Mouse (Mus musculus): Measurements from ENCODE around the gene Hsd17b3. TPM values are rescaled to one million over a fixed set of nuclear protein-coding genes. Genes with fewer than 3 reads are reported as not detected.

The Hsd17b3 gene
- polyA plus RNA-seq, 1 experiment from 2014 or later = not detected

GRCm38 (mm10) chr13:64048467-64048866 is 40.6 kb downstream of the Hsd17b3 start:
- 91% methylated on average over 2 of the region's 2 CpGs for WGBS
- H3K4me3 ChIP-seq = no peak overlapping the region

DNA sequence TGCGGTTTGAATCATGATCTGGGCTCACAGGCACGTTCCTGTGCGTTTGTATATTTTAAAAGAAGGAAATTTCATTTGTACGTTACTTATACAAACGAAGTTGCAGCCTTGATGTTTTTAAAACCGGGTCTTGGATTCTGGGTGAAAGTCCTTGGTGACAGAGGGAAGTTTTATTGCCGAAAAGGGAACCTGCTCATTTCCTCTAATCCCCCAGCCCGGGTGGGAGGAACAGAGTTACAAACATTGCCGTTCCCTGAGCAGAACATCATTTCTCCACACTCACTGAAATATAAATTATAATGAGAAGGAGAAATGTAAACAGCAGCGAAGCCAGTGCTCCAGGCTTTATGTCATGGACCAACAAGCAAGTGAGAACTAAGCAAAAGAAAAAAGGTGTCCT is 49.1 kb downstream of the Hsd17b3 start:
- 76% methylated on average over 10 of the region's 10 CpGs for WGBS
- no peak for ATAC-seq (ENCODE audit: insufficient number of reproducible peaks, low FRiP score)
- peaks cover 7% of the 10 kb centered on the region for H3K4me1 ChIP-seq (replicated peaks)
- no peak overlapping the region for H3K4me2 ChIP-seq
- no peak overlapping the region for H3K4me3 ChIP-seq
- H3K9me3 ChIP-seq (replicated peaks) = no peaks in the 10 kb centered on the region
- no peak overlapping the region for H3K27ac ChIP-seq (ENCODE audit: poor library complexity, severe bottlenecking)
- H3K27me3 ChIP-seq (replicated peaks) = 0 out of 2 replicates have a peak, but pooled peaks cover 3% of the 10 kb centered on the region
- H3K36me3 ChIP-seq = no peaks in the 10 kb centered on the region
- no peak overlapping the region for H3K9ac ChIP-seq

More at GRCm38 (mm10) chr13:64048467-64048866, 40.6 kb downstream of the Hsd17b3 start:
- Histone ChIP-seq H3K9ac (no peak overlapping the region), H3K4me2 (no peak overlapping the region), H3K27ac (ENCODE audit: poor library complexity, severe bottlenecking) (no peak overlapping the region), H3K4me1 (replicated peaks) (no peaks in the 10 kb centered on the region), H3K36me3 (no peaks in the 10 kb centered on the region), H3K27me3 (replicated peaks) (no peaks in the 10 kb centered on the region), H3K9me3 (replicated peaks) (peaks cover 6% of the 10 kb centered on the region)
- no peak for ATAC-seq (ENCODE audit: insufficient number of reproducible peaks, low FRiP score)

GRCm38 (mm10) chr13:64038114-64038513 is 50.9 kb downstream of the Hsd17b3 start:
- Histone ChIP-seq H3K4me2 (no peak overlapping the region), H3K4me3 (no peak overlapping the region), H3K9me3 (replicated peaks) (no peaks in the 10 kb centered on the region), H3K4me1 (replicated peaks) (peaks cover 10% of the 10 kb centered on the region), H3K27me3 (replicated peaks) (0 out of 2 replicates have a peak, but pooled peaks cover 3% of the 10 kb centered on the region), H3K36me3 (no peaks in the 10 kb centered on the region), H3K27ac (ENCODE audit: poor library complexity, severe bottlenecking) (no peak overlapping the region), H3K9ac (no peak overlapping the region)
- no peak for ATAC-seq (ENCODE audit: insufficient number of reproducible peaks, low FRiP score)

GRCm38 (mm10) chr13:64036079-64037011 is 52.7 kb downstream of the Hsd17b3 start:
- no peak overlapping the region for H3K9ac ChIP-seq
- H3K4me1 ChIP-seq (replicated peaks) = peaks cover 10% of the 10 kb centered on the region
- H3K27ac ChIP-seq (ENCODE audit: poor library complexity, severe bottlenecking) = no peak overlapping the region
- H3K4me2 ChIP-seq = no peak overlapping the region
- H3K27me3 ChIP-seq (replicated peaks) = 0 out of 2 replicates have a peak, but pooled peaks cover 3% of the 10 kb centered on the region
- ATAC-seq (ENCODE audit: insufficient number of reproducible peaks, low FRiP score) = no peak; the same call in 1 of the 2 replicates
- H3K36me3 ChIP-seq = no peaks in the 10 kb centered on the region
- no peaks in the 10 kb centered on the region for H3K9me3 ChIP-seq (replicated peaks)
- no peak overlapping the region for H3K4me3 ChIP-seq
- whole genome bisulfite sequencing = 21% methylated on average over 13 of the region's 13 CpGs

- WGBS = 8% methylated on average over 8 of the region's 8 CpGs
- Histone ChIP-seq H3K4me1 (replicated peaks) (peaks cover 10% of the 10 kb centered on the region), H3K27ac (ENCODE audit: poor library complexity, severe bottlenecking) (no peak overlapping the region), H3K36me3 (no peaks in the 10 kb centered on the region), H3K27me3 (replicated peaks) (0 out of 2 replicates have a peak, but pooled peaks cover 3% of the 10 kb centered on the region), H3K4me2 (no peak overlapping the region), H3K9ac (no peak overlapping the region), H3K9me3 (replicated peaks) (no peaks in the 10 kb centered on the region), H3K4me3 (no peak overlapping the region)
- ATAC-seq (ENCODE audit: insufficient number of reproducible peaks, low FRiP score) = peak; percentile 53; the same call in 1 of the 2 replicates
These were observed 54.0 kb downstream of the Hsd17b3 start for GRCm38 (mm10) chr13:64035036-64035435.

GRCm38 (mm10) chr13:64033921-64034320 is 55.1 kb downstream of the Hsd17b3 start:
- ATAC-seq (ENCODE audit: insufficient number of reproducible peaks, low FRiP score) = no peak
- Histone ChIP-seq H3K4me1 (replicated peaks) (peaks cover 10% of the 10 kb centered on the region), H3K9me3 (replicated peaks) (no peaks in the 10 kb centered on the region), H3K4me3 (no peak overlapping the region), H3K9ac (no peak overlapping the region), H3K4me2 (no peak overlapping the region), H3K27ac (ENCODE audit: poor library complexity, severe bottlenecking) (no peak overlapping the region), H3K36me3 (no peaks in the 10 kb centered on the region), H3K27me3 (replicated peaks) (no peaks in the 10 kb centered on the region)
- WGBS = 78% methylated on average over 6 of the region's 6 CpGs

- 68% methylated on average over 4 of the region's 4 CpGs for WGBS
- H3K27ac ChIP-seq (ENCODE audit: poor library complexity, severe bottlenecking) = no peak overlapping the region
- no peak for ATAC-seq (ENCODE audit: insufficient number of reproducible peaks, low FRiP score)
- no peak overlapping the region for H3K4me2 ChIP-seq
- H3K9ac ChIP-seq = no peak overlapping the region
- H3K4me1 ChIP-seq (replicated peaks) = peaks cover 10% of the 10 kb centered on the region
- H3K9me3 ChIP-seq (replicated peaks) = no peaks in the 10 kb centered on the region
- H3K4me3 ChIP-seq = no peak overlapping the region
- no peaks in the 10 kb centered on the region for H3K27me3 ChIP-seq (replicated peaks)
- H3K36me3 ChIP-seq = no peaks in the 10 kb centered on the region
These were observed 55.8 kb downstream of the Hsd17b3 start for GRCm38 (mm10) chr13:64033181-64033580.

- no peak overlapping the region for H3K9ac ChIP-seq
- no peak overlapping the region for H3K4me2 ChIP-seq
- no peaks in the 10 kb centered on the region for H3K36me3 ChIP-seq
- H3K27me3 ChIP-seq (replicated peaks) = no peaks in the 10 kb centered on the region
- H3K4me3 ChIP-seq = no peak overlapping the region
- WGBS = 60% methylated on average over 4 of the region's 4 CpGs
- H3K4me1 ChIP-seq (replicated peaks) = peaks cover 10% of the 10 kb centered on the region
- ATAC-seq (ENCODE audit: insufficient number of reproducible peaks, low FRiP score) = no peak
- H3K27ac ChIP-seq (ENCODE audit: poor library complexity, severe bottlenecking) = no peak overlapping the region
- no peaks in the 10 kb centered on the region for H3K9me3 ChIP-seq (replicated peaks)
These were observed 57.8 kb downstream of the Hsd17b3 start for GRCm38 (mm10) chr13:64031254-64031653.

- H3K27ac ChIP-seq (ENCODE audit: poor library complexity, severe bottlenecking) = no peak overlapping the region
These were observed 58.2 kb downstream of the Hsd17b3 start for GRCm38 (mm10) chr13:64030792-64031191.

GRCm38 (mm10) chr13:64024803-64025202 is 64.2 kb downstream of the Hsd17b3 start:
- Histone ChIP-seq H3K27ac (ENCODE audit: poor library complexity, severe bottlenecking) (no peak overlapping the region), H3K36me3 (no peaks in the 10 kb centered on the region), H3K4me3 (no peak overlapping the region), H3K9me3 (replicated peaks) (no peaks in the 10 kb centered on the region), H3K4me1 (replicated peaks) (peaks cover 10% of the 10 kb centered on the region), H3K9ac (no peak overlapping the region), H3K27me3 (replicated peaks) (no peaks in the 10 kb centered on the region), H3K4me2 (no peak overlapping the region)
- no peak for ATAC-seq (ENCODE audit: insufficient number of reproducible peaks, low FRiP score)
- WGBS = 57% methylated on average over 4 of the region's 4 CpGs

More at GRCm38 (mm10) chr13:64030792-64031191, 58.2 kb downstream of the Hsd17b3 start:
- Histone ChIP-seq H3K9ac (no peak overlapping the region), H3K4me1 (replicated peaks) (peaks cover 10% of the 10 kb centered on the region), H3K36me3 (no peaks in the 10 kb centered on the region), H3K27me3 (replicated peaks) (no peaks in the 10 kb centered on the region), H3K4me2 (no peak overlapping the region), H3K4me3 (no peak overlapping the region), H3K9me3 (replicated peaks) (no peaks in the 10 kb centered on the region)
- WGBS = 68% methylated on average over 1 of the region's 1 CpGs
- no peak for ATAC-seq (ENCODE audit: insufficient number of reproducible peaks, low FRiP score)

DNA sequence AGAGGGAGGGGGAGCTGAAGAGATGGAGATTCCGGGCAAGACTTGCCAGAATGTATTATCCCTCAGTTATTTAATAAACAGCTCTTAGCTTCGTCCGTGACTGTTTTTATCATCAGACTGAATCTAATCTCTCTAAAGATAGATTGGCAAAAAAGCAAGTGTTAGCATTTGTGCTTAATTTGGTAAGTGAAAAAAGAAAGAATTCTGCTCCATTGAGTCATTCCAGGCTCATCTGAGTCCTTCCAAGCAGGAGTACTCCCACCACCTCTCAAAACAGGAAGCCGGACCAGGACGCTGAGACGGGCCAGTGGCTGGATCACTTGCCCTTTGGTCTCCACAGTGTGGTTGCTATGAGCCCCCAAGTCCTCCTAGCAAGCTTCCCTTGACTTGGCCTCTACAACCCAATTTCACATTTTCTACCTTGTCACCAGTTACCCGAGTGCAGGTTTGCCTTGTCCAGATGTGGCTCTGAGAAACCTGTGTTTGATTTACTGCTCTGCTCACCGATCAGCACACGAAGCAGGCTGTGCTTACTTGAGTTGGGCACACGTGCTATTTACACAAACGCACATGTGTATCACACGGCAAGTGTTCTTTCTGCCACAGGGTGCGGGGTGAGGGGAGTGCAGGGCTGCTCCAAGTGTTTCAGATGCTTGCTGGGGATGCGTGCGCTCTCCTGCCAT is 66.1 kb downstream of the Hsd17b3 start:
- H3K4me1 ChIP-seq (replicated peaks) = peaks cover 10% of the 10 kb centered on the region
- no peak overlapping the region for H3K9ac ChIP-seq
- no peak overlapping the region for H3K4me3 ChIP-seq
- H3K27ac ChIP-seq (ENCODE audit: poor library complexity, severe bottlenecking) = no peak overlapping the region
- WGBS = 69% methylated on average over 15 of the region's 15 CpGs
- ATAC-seq (ENCODE audit: insufficient number of reproducible peaks, low FRiP score) = no peak
- H3K4me2 ChIP-seq = no peak overlapping the region
- no peaks in the 10 kb centered on the region for H3K36me3 ChIP-seq
- H3K9me3 ChIP-seq (replicated peaks) = no peaks in the 10 kb centered on the region
- H3K27me3 ChIP-seq (replicated peaks) = no peaks in the 10 kb centered on the region

Data from heart, embryonic 12.5 days (tissue).